Mouse (Mus musculus): ENCODE data around the gene Nucb2. TPM values are rescaled to one million over a fixed set of nuclear protein-coding genes. Genes with fewer than 3 reads are reported as not detected.

Nucb2 gene
- polyA plus RNA-seq, 1 experiment = 7.5 TPM

GRCm38 (mm10) chr7:116483106-116483505 lies 21.1 kb upstream of the Nucb2 start:
- Histone ChIP-seq H3K4me3 (ENCODE audit: control insufficient read depth, low read depth, low read length) (no peak overlapping the region), H3K36me3 (ENCODE audit: control insufficient read depth, insufficient read depth, low read length) (no peaks in the 10 kb centered on the region), H3K27ac (ENCODE audit: control insufficient read depth, insufficient read depth, low read depth, low read length) (no peak overlapping the region), H3K27me3 (ENCODE audit: control insufficient read depth, insufficient read depth, low read length) (no peaks in the 10 kb centered on the region), H3K4me1 (ENCODE audit: control insufficient read depth, insufficient read depth, low read length) (no peaks in the 10 kb centered on the region)
- TF ChIP-seq POLR2A (IDR thresholded peaks at IDR 0.05; ENCODE audit: control insufficient read depth, low read depth, low read length) (no peak), CTCF (IDR thresholded peaks at IDR 0.05; ENCODE audit: control insufficient read depth, insufficient read depth, insufficient replicate concordance, low read depth, low read length) (no peak)

GRCm38 (mm10) chr7:116483782-116484181 lies 20.4 kb upstream of the Nucb2 start:
- TF ChIP-seq POLR2A (IDR thresholded peaks at IDR 0.05; ENCODE audit: control insufficient read depth, low read depth, low read length) (no peak), CTCF (IDR thresholded peaks at IDR 0.05; ENCODE audit: control insufficient read depth, insufficient read depth, insufficient replicate concordance, low read depth, low read length) (no peak)
- no peaks in the 10 kb centered on the region for H3K27me3 ChIP-seq (ENCODE audit: control insufficient read depth, insufficient read depth, low read length)
- no peaks in the 10 kb centered on the region for H3K4me1 ChIP-seq (ENCODE audit: control insufficient read depth, insufficient read depth, low read length)
- no peaks in the 10 kb centered on the region for H3K36me3 ChIP-seq (ENCODE audit: control insufficient read depth, insufficient read depth, low read length)
- no peak overlapping the region for H3K4me3 ChIP-seq (ENCODE audit: control insufficient read depth, low read depth, low read length)
- H3K27ac ChIP-seq (ENCODE audit: control insufficient read depth, insufficient read depth, low read depth, low read length) = no peak overlapping the region

DNA sequence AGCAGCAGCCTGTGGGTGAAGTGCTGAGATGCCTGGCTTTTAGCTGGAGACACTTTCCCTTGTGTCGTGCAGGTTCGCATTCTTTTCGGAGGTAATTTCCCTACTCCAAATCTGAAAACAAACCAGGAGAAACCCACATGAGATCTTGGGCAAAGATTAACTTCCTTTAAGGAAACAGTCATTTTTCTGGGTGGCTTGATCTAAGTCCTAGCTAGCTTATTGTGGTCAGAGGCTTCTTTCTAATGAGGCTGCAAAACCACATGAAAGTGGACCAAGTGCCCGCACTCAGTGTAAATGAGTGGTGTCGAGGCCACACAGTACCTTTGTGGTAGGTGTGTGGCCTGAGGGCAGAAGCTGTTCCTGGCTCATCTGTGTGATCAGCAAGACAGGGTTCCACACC lies 20.0 kb upstream of the Nucb2 start:
- no peak overlapping the region for H3K27ac ChIP-seq (ENCODE audit: control insufficient read depth, insufficient read depth, low read depth, low read length)
- no peak overlapping the region for H3K4me3 ChIP-seq (ENCODE audit: control insufficient read depth, low read depth, low read length)
- H3K27me3 ChIP-seq (ENCODE audit: control insufficient read depth, insufficient read depth, low read length) = no peaks in the 10 kb centered on the region
- H3K36me3 ChIP-seq (ENCODE audit: control insufficient read depth, insufficient read depth, low read length) = no peaks in the 10 kb centered on the region
- no peaks in the 10 kb centered on the region for H3K4me1 ChIP-seq (ENCODE audit: control insufficient read depth, insufficient read depth, low read length)
- TF ChIP-seq CTCF (IDR thresholded peaks at IDR 0.05; ENCODE audit: control insufficient read depth, insufficient read depth, insufficient replicate concordance, low read depth, low read length) (no peak), POLR2A (IDR thresholded peaks at IDR 0.05; ENCODE audit: control insufficient read depth, low read depth, low read length) (no peak)

DNA sequence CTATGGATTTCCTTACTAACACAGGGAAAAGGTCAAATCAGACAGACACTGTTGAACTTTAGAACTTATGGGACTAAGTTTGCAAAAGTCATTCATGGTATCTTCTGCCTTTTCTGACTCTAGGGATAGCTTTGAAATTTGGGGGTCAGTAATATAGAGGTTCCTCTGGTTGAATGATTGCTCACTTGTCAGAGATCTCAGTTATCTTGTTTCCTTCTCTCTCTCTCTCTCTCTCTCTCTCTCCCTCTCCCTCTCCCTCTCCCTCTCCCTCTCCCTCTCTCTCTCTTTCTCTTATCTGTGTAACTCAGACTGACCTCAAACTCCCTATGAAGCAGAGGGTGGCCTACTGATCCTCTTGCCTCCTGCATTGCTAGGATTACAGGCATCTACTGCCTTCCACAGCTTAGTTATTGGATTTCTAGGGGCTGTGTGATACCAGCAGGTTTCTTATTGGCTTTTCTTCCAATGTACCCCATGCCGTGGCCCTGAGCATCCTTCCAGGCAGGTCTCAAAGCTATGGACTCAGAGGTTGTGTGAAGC lies 19.0 kb upstream of the Nucb2 start:
- Histone ChIP-seq H3K4me3 (ENCODE audit: control insufficient read depth, low read depth, low read length) (no peak overlapping the region), H3K4me1 (ENCODE audit: control insufficient read depth, insufficient read depth, low read length) (no peaks in the 10 kb centered on the region), H3K27ac (ENCODE audit: control insufficient read depth, insufficient read depth, low read depth, low read length) (no peak overlapping the region), H3K27me3 (ENCODE audit: control insufficient read depth, insufficient read depth, low read length) (no peaks in the 10 kb centered on the region), H3K36me3 (ENCODE audit: control insufficient read depth, insufficient read depth, low read length) (no peaks in the 10 kb centered on the region)
- no peak for TF ChIP-seq POLR2A (IDR thresholded peaks at IDR 0.05; ENCODE audit: control insufficient read depth, low read depth, low read length)
- no peak for TF ChIP-seq CTCF (IDR thresholded peaks at IDR 0.05; ENCODE audit: control insufficient read depth, insufficient read depth, insufficient replicate concordance, low read depth, low read length)

DNA sequence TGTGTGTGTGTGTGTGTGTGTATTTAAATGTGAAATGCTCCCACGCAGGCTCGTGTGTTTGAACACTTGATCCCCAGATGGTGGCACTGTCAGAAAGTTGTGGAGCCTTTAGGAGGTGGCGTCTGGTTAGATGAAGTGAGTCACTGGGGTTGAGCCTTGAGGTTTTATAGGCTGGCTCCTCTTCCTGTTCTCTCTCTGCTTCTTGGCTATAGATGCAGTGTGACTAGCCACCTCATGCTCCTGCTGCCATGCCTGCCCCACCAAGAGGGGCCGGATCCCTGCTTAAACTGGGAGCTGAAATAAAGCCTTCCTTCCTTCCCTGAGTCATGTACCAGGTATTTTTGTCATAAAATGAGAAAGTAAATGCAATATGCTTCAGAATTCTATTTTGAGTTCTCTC lies 13.1 kb upstream of the Nucb2 start:
- Histone ChIP-seq H3K4me3 (ENCODE audit: control insufficient read depth, low read depth, low read length) (no peak overlapping the region), H3K4me1 (ENCODE audit: control insufficient read depth, insufficient read depth, low read length) (no peaks in the 10 kb centered on the region), H3K27ac (ENCODE audit: control insufficient read depth, insufficient read depth, low read depth, low read length) (no peak overlapping the region), H3K36me3 (ENCODE audit: control insufficient read depth, insufficient read depth, low read length) (no peaks in the 10 kb centered on the region), H3K27me3 (ENCODE audit: control insufficient read depth, insufficient read depth, low read length) (no peaks in the 10 kb centered on the region)
- no peak for TF ChIP-seq CTCF (IDR thresholded peaks at IDR 0.05; ENCODE audit: control insufficient read depth, insufficient read depth, insufficient replicate concordance, low read depth, low read length)
- TF ChIP-seq POLR2A (IDR thresholded peaks at IDR 0.05; ENCODE audit: control insufficient read depth, low read depth, low read length) = no peak

DNA sequence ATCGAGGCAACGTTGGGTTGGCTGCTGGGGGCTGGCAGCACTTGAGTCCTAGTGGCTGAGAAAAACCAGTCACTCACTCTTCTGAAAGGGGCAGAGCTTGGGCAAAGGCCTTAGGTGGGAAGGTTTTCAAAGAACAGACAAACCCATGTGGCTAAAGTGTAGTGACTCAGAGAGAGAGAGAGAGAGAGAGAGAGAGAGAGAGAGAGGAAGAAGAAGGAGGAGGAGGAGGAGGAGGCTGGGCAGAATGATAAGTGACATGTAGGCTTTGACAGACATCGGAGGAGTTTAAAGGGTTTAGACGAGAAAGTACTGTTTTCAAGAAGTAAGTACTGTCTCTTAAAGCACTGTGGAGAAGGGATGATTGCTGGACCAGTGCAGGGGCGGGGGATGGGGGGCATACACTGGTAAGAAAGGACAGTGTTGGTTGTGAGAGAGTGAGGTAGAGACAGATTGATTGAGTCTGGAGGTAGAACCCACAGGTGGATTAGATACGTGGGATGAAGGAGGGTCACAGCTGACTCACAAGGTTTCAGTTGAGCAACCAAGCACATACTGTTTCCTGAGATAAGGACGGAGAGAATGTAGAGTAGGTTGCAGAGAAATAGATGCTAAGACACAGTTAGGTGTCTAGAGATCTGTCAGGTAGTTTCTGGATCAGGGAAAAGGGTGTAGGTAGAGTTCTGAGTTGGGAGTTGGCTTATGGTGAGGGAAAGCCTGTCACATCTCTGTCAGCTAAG lies 10.7 kb upstream of the Nucb2 start:
- no peak for TF ChIP-seq POLR2A (IDR thresholded peaks at IDR 0.05; ENCODE audit: control insufficient read depth, low read depth, low read length)
- no peak for TF ChIP-seq CTCF (IDR thresholded peaks at IDR 0.05; ENCODE audit: control insufficient read depth, insufficient read depth, insufficient replicate concordance, low read depth, low read length)
- Histone ChIP-seq H3K27me3 (ENCODE audit: control insufficient read depth, insufficient read depth, low read length) (no peaks in the 10 kb centered on the region), H3K27ac (ENCODE audit: control insufficient read depth, insufficient read depth, low read depth, low read length) (no peak overlapping the region), H3K4me3 (ENCODE audit: control insufficient read depth, low read depth, low read length) (no peak overlapping the region), H3K36me3 (ENCODE audit: control insufficient read depth, insufficient read depth, low read length) (no peaks in the 10 kb centered on the region), H3K4me1 (ENCODE audit: control insufficient read depth, insufficient read depth, low read length) (no peaks in the 10 kb centered on the region)

GRCm38 (mm10) chr7:116494618-116495017 lies 9.6 kb upstream of the Nucb2 start:
- H3K36me3 ChIP-seq (ENCODE audit: control insufficient read depth, insufficient read depth, low read length) = no peaks in the 10 kb centered on the region
- no peak overlapping the region for H3K27ac ChIP-seq (ENCODE audit: control insufficient read depth, insufficient read depth, low read depth, low read length)
- no peaks in the 10 kb centered on the region for H3K4me1 ChIP-seq (ENCODE audit: control insufficient read depth, insufficient read depth, low read length)
- TF ChIP-seq CTCF (IDR thresholded peaks at IDR 0.05; ENCODE audit: control insufficient read depth, insufficient read depth, insufficient replicate concordance, low read depth, low read length) = no peak
- TF ChIP-seq POLR2A (IDR thresholded peaks at IDR 0.05; ENCODE audit: control insufficient read depth, low read depth, low read length) = no peak
- no peaks in the 10 kb centered on the region for H3K27me3 ChIP-seq (ENCODE audit: control insufficient read depth, insufficient read depth, low read length)
- H3K4me3 ChIP-seq (ENCODE audit: control insufficient read depth, low read depth, low read length) = no peak overlapping the region
